Mouse (Mus musculus) heart, postnatal 0 days (tissue): ENCODE data around the gene Krt34. TPM values are rescaled to one million over a fixed set of nuclear protein-coding genes. Genes with fewer than 3 reads are reported as not detected.

Experiments
- ATAC-seq: fragments of 200-750 bp; cut with Nextera tagmentation; 2 replicates; pipeline ENCODE4 v1.8.0; 2017; ENCODE audit warnings: low read depth, moderate number of reproducible peaks, moderate library complexity; ENCODE audit not compliant: insufficient read depth
- DNase-seq: peaks from one replicate; pipeline ENCODE4 v3.0.0-alpha.2; 2016; ENCODE audit warnings: low spot score
- H3K27ac ChIP-seq: fragments of 300-500 bp; sonication (generic); 2 replicates; pipeline ENCODE4 v1.5.1; 2014; ENCODE audit warnings: low read depth, mild to moderate bottlenecking
- H3K27me3 ChIP-seq: fragments of 300-500 bp; sonication (generic); 2 replicates; pipeline ENCODE4 v1.6.1; 2014; ENCODE audit warnings: low read length, mixed read lengths; ENCODE audit not compliant: control insufficient read depth, insufficient read depth
- H3K36me3 ChIP-seq: fragments of 300-500 bp; sonication (generic); replicated peaks from 2 replicates; pipeline ENCODE4 v1.6.1; 2014; ENCODE audit warnings: low read length, mixed read lengths; ENCODE audit not compliant: control insufficient read depth, insufficient read depth
- H3K4me1 ChIP-seq: fragments of 300-500 bp; sonication (generic); 2 replicates; pipeline ENCODE4 v1.6.1; 2014; ENCODE audit warnings: antibody characterized with exemption; ENCODE audit not compliant: control insufficient read depth, insufficient read depth
- H3K4me2 ChIP-seq: fragments of 300-500 bp; sonication (generic); 2 replicates; pipeline ENCODE4 v1.6.1; 2014; ENCODE audit warnings: low read depth, mild to moderate bottlenecking, low read length, moderate library complexity
- H3K4me3 ChIP-seq: fragments of 300-500 bp; sonication (generic); 2 replicates; pipeline ENCODE4 v1.5.1; 2014; ENCODE audit warnings: low read depth, low read length
- H3K9ac ChIP-seq: fragments of 300-500 bp; sonication (generic); replicated peaks from 2 replicates; pipeline ENCODE4 v1.6.1; 2014; ENCODE audit warnings: low read depth, low read length, mixed read lengths
- H3K9me3 ChIP-seq: fragments of 300-500 bp; sonication (generic); replicated peaks from 2 replicates; pipeline ENCODE4 v1.6.1; 2016; ENCODE audit warnings: low read length; ENCODE audit not compliant: control insufficient read depth
- CTCF ChIP-seq: IDR thresholded peaks from 2 replicates; pipeline ENCODE4 v1.5.1; 2016; ENCODE audit warnings: antibody characterized with exemption, control low read depth, low read depth
- EP300 ChIP-seq: IDR thresholded peaks from 2 replicates; pipeline ENCODE4 v1.6.1; 2016; ENCODE audit warnings: antibody characterized with exemption, low read depth
- WGBS: fragments of 180-500 bp; shearing (Covaris S2); extraction: QIAGEN DNeasy Blood & Tissue Kit; methylation state at CpG from one replicate; pipeline ENCODE4 v1.1.7; 2014; 5-methylcytosine and 5-hydroxymethylcytosine counted together
- polyA plus RNA-seq: library from polyadenylated mRNA; unstranded; fragments of >200 nt; fragmentation: Nextera tagmentation; extraction: Ambion mirVana; gene quantifications from 2 replicates; pipeline ENCODE4 v1.2.1, GENCODE M21; 2015
- total RNA-seq: library from RNA; depleted of rRNA; stranded (reverse); fragments of >200 nt; gene quantifications from 2 replicates; pipeline ENCODE4 v1.2.3, GENCODE M21; 2014; ENCODE audit warnings: low replicate concordance

Gene Krt34
- total and polyA plus RNA-seq, 2 experiments from 2014 or later = not detected

- no peaks in the 10 kb centered on the region for H3K36me3 ChIP-seq
- H3K4me2 ChIP-seq = no peak overlapping the region
- H3K27ac ChIP-seq = no peak overlapping the region
- H3K9ac ChIP-seq = no peak overlapping the region
- H3K27me3 ChIP-seq = no peaks in the 10 kb centered on the region
- WGBS = 29% methylated on average over 12 of the region's 12 CpGs
- no peaks in the 10 kb centered on the region for H3K9me3 ChIP-seq
- TF ChIP-seq EP300 (no peak), CTCF (no peak)
- ATAC-seq (no peak), DNase-seq (peak; percentile 34)
- peaks cover 5% of the 10 kb centered on the region; the same call in 1 of the 2 replicates for H3K4me1 ChIP-seq
- H3K4me3 ChIP-seq = no peak overlapping the region
Measured at GRCm38 (mm10) chr11:100066236-100067010, 25.1 kb upstream of the Krt34 start.

- Histone ChIP-seq H3K27me3 (no peaks in the 10 kb centered on the region), H3K4me1 (no peaks in the 10 kb centered on the region), H3K4me2 (no peak overlapping the region), H3K27ac (no peak overlapping the region), H3K9me3 (no peaks in the 10 kb centered on the region), H3K9ac (no peak overlapping the region), H3K4me3 (no peak overlapping the region), H3K36me3 (no peaks in the 10 kb centered on the region)
- no peak for TF ChIP-seq EP300
- peak; percentile 14 for DNase-seq
- ATAC-seq = no peak
- WGBS = 74% methylated on average over 8 of the region's 8 CpGs
Measured at GRCm38 (mm10) chr11:100058875-100059274, 17.5 kb upstream of the Krt34 start.

DNA sequence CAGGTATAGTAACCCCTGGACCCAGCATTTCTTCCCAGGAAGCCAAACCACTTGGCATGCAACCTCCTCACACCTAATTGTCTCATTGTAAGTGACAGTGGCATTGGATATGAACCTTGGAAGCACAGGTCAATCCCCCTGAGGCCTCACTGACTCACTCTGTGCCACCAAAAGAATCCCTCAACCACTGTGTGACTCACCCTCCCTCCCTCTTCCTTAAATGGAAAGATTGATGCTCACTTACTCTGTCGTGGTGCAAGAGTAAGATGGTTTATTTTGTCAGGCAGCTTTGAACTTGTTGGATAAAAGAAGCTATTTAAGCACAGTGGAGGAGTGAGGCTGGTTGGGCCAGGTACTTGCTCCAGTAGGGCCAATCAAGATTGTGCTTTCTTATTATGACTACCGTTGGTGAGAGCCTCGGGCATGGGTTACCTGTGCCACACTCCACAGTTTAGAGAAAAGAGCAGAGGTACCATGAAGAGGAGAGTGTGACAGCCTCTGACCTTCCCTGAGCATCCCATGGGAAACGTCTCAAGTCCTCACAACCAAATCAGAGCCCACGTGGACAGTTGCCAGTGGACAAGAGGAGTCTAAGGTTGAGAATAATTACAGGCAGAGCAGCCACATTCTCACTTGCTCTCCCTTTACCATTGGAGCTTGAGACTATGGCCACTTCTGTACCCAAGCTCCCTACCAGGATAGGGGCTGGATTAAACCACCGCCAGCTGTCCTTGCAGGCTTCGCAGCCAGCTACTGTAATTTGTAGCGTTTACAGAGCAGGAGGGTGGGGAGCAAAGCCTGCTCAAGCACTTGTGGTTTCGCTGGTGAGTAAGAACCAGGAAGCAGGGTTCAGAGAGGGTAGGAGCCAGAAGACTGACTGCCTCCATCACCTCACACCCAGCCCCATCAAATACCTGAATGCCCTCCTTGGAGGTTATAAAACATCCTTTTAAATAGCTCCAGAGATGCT is 14.6 kb upstream of the Krt34 start:
- no peaks in the 10 kb centered on the region for H3K4me1 ChIP-seq
- no peaks in the 10 kb centered on the region for H3K27me3 ChIP-seq
- no peak for TF ChIP-seq EP300
- no peak for TF ChIP-seq CTCF
- no peaks in the 10 kb centered on the region for H3K36me3 ChIP-seq
- no peak overlapping the region for H3K27ac ChIP-seq
- no peak overlapping the region for H3K9ac ChIP-seq
- no peaks in the 10 kb centered on the region for H3K9me3 ChIP-seq
- no peak overlapping the region for H3K4me3 ChIP-seq
- DNase-seq (no peak), ATAC-seq (no peak)
- no peak overlapping the region for H3K4me2 ChIP-seq
- WGBS = 59% methylated on average over 9 of the region's 9 CpGs

DNA sequence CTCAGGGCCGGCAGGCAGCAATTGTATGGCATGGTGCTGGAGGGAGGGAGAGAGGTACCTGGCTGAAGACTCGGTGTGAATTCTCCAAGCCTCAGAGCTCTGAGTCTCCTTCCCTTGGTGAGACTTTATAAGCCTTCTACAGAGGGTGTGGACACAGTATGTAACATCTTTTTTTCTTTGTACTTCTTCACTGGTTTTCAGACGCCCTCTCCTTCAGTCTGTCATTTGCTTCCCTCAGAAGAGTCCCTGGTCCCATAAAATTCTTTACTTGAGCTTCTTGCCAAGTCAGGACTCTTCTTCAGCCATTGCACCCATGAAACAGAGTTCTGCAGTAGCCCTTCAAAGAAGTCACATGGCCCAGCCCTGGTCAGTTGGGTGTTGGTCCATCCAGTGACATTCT is 9.1 kb upstream of the Krt34 start, which contains the start of gene Krt31:
TSS of gene Krt31 (minus strand) at position 101 of the 400 bp plus-strand sequence.
- H3K4me2 ChIP-seq = no peak within 1 kb of the TSS
- ATAC-seq (no peak), DNase-seq (no peak)
- H3K9me3 ChIP-seq = no peaks in the 10 kb centered on the region
- H3K4me1 ChIP-seq = no peaks in the 10 kb centered on the region
- no peak within 1 kb of the TSS for H3K9ac ChIP-seq
- H3K4me3 ChIP-seq = no peak within 1 kb of the TSS
- no peaks in the 10 kb centered on the region for H3K36me3 ChIP-seq
- H3K27ac ChIP-seq = no peak within 1 kb of the TSS
- no peaks in the 10 kb centered on the region for H3K27me3 ChIP-seq
- TF ChIP-seq CTCF (no peak), EP300 (no peak)
- 76% methylated on average over 3 of the region's 3 CpGs for WGBS

- ATAC-seq = no peak
- H3K27ac ChIP-seq = no peak overlapping the region
- no peaks in the 10 kb centered on the region for H3K36me3 ChIP-seq
- TF ChIP-seq CTCF (no peak), EP300 (no peak)
- H3K4me3 ChIP-seq = no peak overlapping the region
- 51% methylated on average over 2 of the region's 2 CpGs for WGBS
- no peaks in the 10 kb centered on the region for H3K27me3 ChIP-seq
- no peaks in the 10 kb centered on the region for H3K4me1 ChIP-seq
- H3K4me2 ChIP-seq = no peak overlapping the region
- DNase-seq = no peak
- H3K9ac ChIP-seq = no peak overlapping the region
- no peaks in the 10 kb centered on the region for H3K9me3 ChIP-seq
Measured at GRCm38 (mm10) chr11:100047193-100047592, 5.8 kb upstream of the Krt34 start.
